Mouse (Mus musculus): Measurements from ENCODE around the gene Ankrd13a. TPM values are rescaled to one million over a fixed set of nuclear protein-coding genes. Genes with fewer than 3 reads are reported as not detected.

Gene Ankrd13a
- polyA plus RNA-seq, 1 experiment from 2014 or later: 61.8 TPM

GRCm38 (mm10) chr5:114806636-114807035, 32.2 kb downstream of the Ankrd13a start:
- Histone ChIP-seq H3K4me2 (ENCODE audit: low read depth, low read length, severe bottlenecking) (no peak overlapping the region), H3K27ac (ENCODE audit: low read depth, low read length) (no peak overlapping the region), H3K4me1 (replicated peaks; ENCODE audit: control insufficient read depth, insufficient read depth, low read length) (no peaks in the 10 kb centered on the region; the same call in 1 of the 2 replicates), H3K9ac (ENCODE audit: low read length) (no peak overlapping the region), H3K9me3 (ENCODE audit: control insufficient read depth, low read length) (no peaks in the 10 kb centered on the region), H3K36me3 (ENCODE audit: control insufficient read depth, insufficient read depth, low read length) (peaks cover 4% of the 10 kb centered on the region; the same call in 1 of the 2 replicates), H3K27me3 (ENCODE audit: control insufficient read depth, insufficient read depth, low read length) (no peaks in the 10 kb centered on the region), H3K4me3 (ENCODE audit: low read depth, low read length) (no peak overlapping the region)
- WGBS: 83% methylated on average over 8 of the region's 8 CpGs
- no peak for ATAC-seq (replicated peaks; ENCODE audit: low FRiP score)
- DNase-seq (ENCODE audit: low spot score): no peak

- Histone ChIP-seq H3K27me3 (ENCODE audit: control insufficient read depth, insufficient read depth, low read length) (no peaks in the 10 kb centered on the region), H3K9me3 (ENCODE audit: control insufficient read depth, low read length) (no peaks in the 10 kb centered on the region), H3K4me2 (ENCODE audit: low read depth, low read length, severe bottlenecking) (no peak overlapping the region), H3K27ac (ENCODE audit: low read depth, low read length) (no peak overlapping the region), H3K4me1 (replicated peaks; ENCODE audit: control insufficient read depth, insufficient read depth, low read length) (no peaks in the 10 kb centered on the region), H3K9ac (ENCODE audit: low read length) (no peak overlapping the region), H3K36me3 (ENCODE audit: control insufficient read depth, insufficient read depth, low read length) (peaks cover 4% of the 10 kb centered on the region; the same call in 1 of the 2 replicates), H3K4me3 (ENCODE audit: low read depth, low read length) (no peak overlapping the region)
- WGBS: 52% methylated on average over 9 of the region's 9 CpGs
- ATAC-seq (replicated peaks; ENCODE audit: low FRiP score): no peak
- DNase-seq (ENCODE audit: low spot score): no peak
Measured at GRCm38 (mm10) chr5:114807063-114807462, 32.6 kb downstream of the Ankrd13a start.

GRCm38 (mm10) chr5:114807468-114807867, 33.0 kb downstream of the Ankrd13a start:
- Histone ChIP-seq H3K4me2 (ENCODE audit: low read depth, low read length, severe bottlenecking) (no peak overlapping the region), H3K27ac (ENCODE audit: low read depth, low read length) (no peak overlapping the region), H3K9ac (ENCODE audit: low read length) (no peak overlapping the region), H3K4me3 (ENCODE audit: low read depth, low read length) (no peak overlapping the region), H3K36me3 (ENCODE audit: control insufficient read depth, insufficient read depth, low read length) (peaks cover 4% of the 10 kb centered on the region; the same call in 1 of the 2 replicates), H3K4me1 (replicated peaks; ENCODE audit: control insufficient read depth, insufficient read depth, low read length) (no peaks in the 10 kb centered on the region), H3K9me3 (ENCODE audit: control insufficient read depth, low read length) (no peaks in the 10 kb centered on the region), H3K27me3 (ENCODE audit: control insufficient read depth, insufficient read depth, low read length) (no peaks in the 10 kb centered on the region)
- no peak for ATAC-seq (replicated peaks; ENCODE audit: low FRiP score)
- WGBS: 38% methylated on average over 8 of the region's 8 CpGs
- DNase-seq (ENCODE audit: low spot score): no peak

GRCm38 (mm10) chr5:114807893-114808292, 33.4 kb downstream of the Ankrd13a start:
- ATAC-seq (replicated peaks; ENCODE audit: low FRiP score): no peak
- Histone ChIP-seq H3K4me1 (replicated peaks; ENCODE audit: control insufficient read depth, insufficient read depth, low read length) (no peaks in the 10 kb centered on the region), H3K36me3 (ENCODE audit: control insufficient read depth, insufficient read depth, low read length) (peaks cover 4% of the 10 kb centered on the region; the same call in 1 of the 2 replicates), H3K4me2 (ENCODE audit: low read depth, low read length, severe bottlenecking) (no peak overlapping the region), H3K27me3 (ENCODE audit: control insufficient read depth, insufficient read depth, low read length) (no peaks in the 10 kb centered on the region), H3K4me3 (ENCODE audit: low read depth, low read length) (no peak overlapping the region), H3K27ac (ENCODE audit: low read depth, low read length) (no peak overlapping the region), H3K9me3 (ENCODE audit: control insufficient read depth, low read length) (no peaks in the 10 kb centered on the region), H3K9ac (ENCODE audit: low read length) (no peak overlapping the region)
- DNase-seq (ENCODE audit: low spot score): no peak
- 68% methylated on average over 6 of the region's 6 CpGs for WGBS

- Histone ChIP-seq H3K27me3 (ENCODE audit: control insufficient read depth, insufficient read depth, low read length) (no peaks in the 10 kb centered on the region), H3K4me2 (ENCODE audit: low read depth, low read length, severe bottlenecking) (no peak overlapping the region), H3K9me3 (ENCODE audit: control insufficient read depth, low read length) (no peaks in the 10 kb centered on the region), H3K27ac (ENCODE audit: low read depth, low read length) (no peak overlapping the region), H3K36me3 (ENCODE audit: control insufficient read depth, insufficient read depth, low read length) (peaks cover 4% of the 10 kb centered on the region; the same call in 1 of the 2 replicates), H3K4me3 (ENCODE audit: low read depth, low read length) (no peak overlapping the region), H3K9ac (ENCODE audit: low read length) (no peak overlapping the region), H3K4me1 (replicated peaks; ENCODE audit: control insufficient read depth, insufficient read depth, low read length) (no peaks in the 10 kb centered on the region)
- WGBS: 80% methylated on average over 8 of the region's 8 CpGs
- DNase-seq (ENCODE audit: low spot score) (no peak), ATAC-seq (replicated peaks; ENCODE audit: low FRiP score) (no peak)
Measured at GRCm38 (mm10) chr5:114808385-114808784, 33.9 kb downstream of the Ankrd13a start.

- no peak overlapping the region for H3K4me3 ChIP-seq (ENCODE audit: low read depth, low read length)
- peaks cover 4% of the 10 kb centered on the region; the same call in 1 of the 2 replicates for H3K36me3 ChIP-seq (ENCODE audit: control insufficient read depth, insufficient read depth, low read length)
- 77% methylated on average over 10 of the region's 10 CpGs for WGBS
- no peaks in the 10 kb centered on the region for H3K9me3 ChIP-seq (ENCODE audit: control insufficient read depth, low read length)
- DNase-seq (ENCODE audit: low spot score) (no peak), ATAC-seq (replicated peaks; ENCODE audit: low FRiP score) (no peak)
- no peak overlapping the region for H3K27ac ChIP-seq (ENCODE audit: low read depth, low read length)
- no peak overlapping the region for H3K9ac ChIP-seq (ENCODE audit: low read length)
- no peaks in the 10 kb centered on the region for H3K27me3 ChIP-seq (ENCODE audit: control insufficient read depth, insufficient read depth, low read length)
- no peak overlapping the region for H3K4me2 ChIP-seq (ENCODE audit: low read depth, low read length, severe bottlenecking)
- H3K4me1 ChIP-seq (replicated peaks; ENCODE audit: control insufficient read depth, insufficient read depth, low read length): no peaks in the 10 kb centered on the region
Measured at GRCm38 (mm10) chr5:114809181-114809756, 34.8 kb downstream of the Ankrd13a start.

GRCm38 (mm10) chr5:114809826-114810225, 35.3 kb downstream of the Ankrd13a start:
- Histone ChIP-seq H3K27me3 (ENCODE audit: control insufficient read depth, insufficient read depth, low read length) (no peaks in the 10 kb centered on the region), H3K9ac (ENCODE audit: low read length) (no peak overlapping the region), H3K27ac (ENCODE audit: low read depth, low read length) (no peak overlapping the region), H3K4me2 (ENCODE audit: low read depth, low read length, severe bottlenecking) (no peak overlapping the region), H3K36me3 (ENCODE audit: control insufficient read depth, insufficient read depth, low read length) (peaks cover 4% of the 10 kb centered on the region; the same call in 1 of the 2 replicates), H3K4me1 (replicated peaks; ENCODE audit: control insufficient read depth, insufficient read depth, low read length) (no peaks in the 10 kb centered on the region), H3K9me3 (ENCODE audit: control insufficient read depth, low read length) (no peaks in the 10 kb centered on the region), H3K4me3 (ENCODE audit: low read depth, low read length) (no peak overlapping the region)
- ATAC-seq (replicated peaks; ENCODE audit: low FRiP score) (no peak), DNase-seq (ENCODE audit: low spot score) (no peak)
- 92% methylated on average over 5 of the region's 5 CpGs for WGBS

GRCm38 (mm10) chr5:114813525-114814181, 39.2 kb downstream of the Ankrd13a start:
- H3K27ac ChIP-seq (ENCODE audit: low read depth, low read length): peak overlapping the region; percentile 68; the same call in 1 of the 2 replicates
- no peaks in the 10 kb centered on the region for H3K4me1 ChIP-seq (replicated peaks; ENCODE audit: control insufficient read depth, insufficient read depth, low read length)
- H3K9ac ChIP-seq (ENCODE audit: low read length): peak overlapping the region; percentile 85
- H3K36me3 ChIP-seq (ENCODE audit: control insufficient read depth, insufficient read depth, low read length): peaks cover 2% of the 10 kb centered on the region; the same call in 1 of the 2 replicates
- DNase-seq (ENCODE audit: low spot score): peak; percentile 95
- under 1% methylated on average over 50 of the region's 50 CpGs for WGBS
- H3K4me3 ChIP-seq (ENCODE audit: low read depth, low read length): peak overlapping the region; percentile 70
- H3K27me3 ChIP-seq (ENCODE audit: control insufficient read depth, insufficient read depth, low read length): no peaks in the 10 kb centered on the region
- H3K9me3 ChIP-seq (ENCODE audit: control insufficient read depth, low read length): no peaks in the 10 kb centered on the region
- H3K4me2 ChIP-seq (ENCODE audit: low read depth, low read length, severe bottlenecking): peak overlapping the region; percentile 58
- peak; percentile 96 for ATAC-seq (replicated peaks; ENCODE audit: low FRiP score)
